Mouse (Mus musculus): Measurements from ENCODE around the gene Ly75. TPM values are rescaled to one million over a fixed set of nuclear protein-coding genes. Genes with fewer than 3 reads are reported as not detected.

Ly75 gene
- polyA plus RNA-seq, 1 experiment = 20.8 TPM

DNA sequence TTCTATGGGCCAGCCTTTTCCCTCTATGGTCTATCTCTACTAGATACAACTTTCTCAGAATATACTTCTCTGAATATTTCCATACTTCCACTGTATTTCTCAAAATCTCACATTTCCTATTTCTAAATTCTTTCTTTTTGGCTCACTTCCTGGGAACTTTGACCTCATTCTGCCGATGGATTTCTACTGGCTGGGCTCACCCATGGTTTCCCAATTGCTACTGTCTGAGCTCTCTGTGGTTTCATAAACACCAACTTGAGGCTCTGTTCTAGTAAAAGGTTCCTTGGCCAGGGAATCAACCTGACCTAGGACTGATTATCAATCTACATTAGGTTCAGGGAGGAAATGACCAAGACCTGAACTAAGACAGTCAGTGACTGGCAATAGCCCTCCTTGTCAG lies 93.7 kb downstream of the Ly75 start:
- H3K36me3 ChIP-seq (ENCODE audit: control insufficient read depth, insufficient read depth, low read length) = no peaks in the 10 kb centered on the region
- 85% methylated on average over 1 of the region's 1 CpGs for WGBS
- no peaks in the 10 kb centered on the region for H3K27me3 ChIP-seq (ENCODE audit: control insufficient read depth, insufficient read depth, low read length)
- no peak for TF ChIP-seq CTCF (IDR thresholded peaks at IDR 0.05; ENCODE audit: borderline replicate concordance, control insufficient read depth, extremely low read depth, insufficient read depth, low read length, poor library complexity)
- TF ChIP-seq POLR2A (IDR thresholded peaks at IDR 0.05; ENCODE audit: control insufficient read depth, extremely low read depth, insufficient read depth, low read length, poor library complexity) = no peak
- DNase-seq = no peak
- H3K4me1 ChIP-seq (replicated peaks; ENCODE audit: control insufficient read depth, insufficient read depth, low read length) = no peaks in the 10 kb centered on the region
- H3K4me3 ChIP-seq (ENCODE audit: control insufficient read depth, insufficient read depth, low read length) = no peak overlapping the region
- H3K27ac ChIP-seq (ENCODE audit: control insufficient read depth, insufficient read depth, low read length) = no peak overlapping the region

DNA sequence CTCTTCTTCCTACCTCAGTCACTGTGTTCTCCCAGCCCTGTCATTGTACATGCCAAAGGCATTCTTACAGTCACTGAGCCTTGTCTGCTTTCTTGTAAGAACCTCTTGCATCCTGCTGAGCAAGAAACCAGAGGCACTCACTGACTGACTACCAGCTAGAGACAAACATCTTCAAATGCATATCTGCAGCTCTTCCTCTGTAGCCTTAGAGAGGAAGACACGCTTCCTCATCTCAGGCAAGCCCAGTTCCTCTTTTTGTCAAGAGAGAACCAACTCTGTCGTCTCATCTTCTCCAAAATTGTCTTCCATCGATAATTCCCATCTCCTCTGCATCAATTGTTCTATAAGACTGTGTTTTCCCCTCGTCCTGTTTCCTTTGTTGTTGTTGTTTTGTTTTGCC lies 94.5 kb downstream of the Ly75 start:
- no peak for DNase-seq
- Histone ChIP-seq H3K27me3 (ENCODE audit: control insufficient read depth, insufficient read depth, low read length) (peaks cover 3% of the 10 kb centered on the region; the same call in 1 of the 2 replicates), H3K36me3 (ENCODE audit: control insufficient read depth, insufficient read depth, low read length) (no peaks in the 10 kb centered on the region), H3K4me1 (replicated peaks; ENCODE audit: control insufficient read depth, insufficient read depth, low read length) (peaks cover 5% of the 10 kb centered on the region; the same call in 1 of the 2 replicates), H3K27ac (ENCODE audit: control insufficient read depth, insufficient read depth, low read length) (no peak overlapping the region), H3K4me3 (ENCODE audit: control insufficient read depth, insufficient read depth, low read length) (no peak overlapping the region)
- TF ChIP-seq CTCF (IDR thresholded peaks at IDR 0.05; ENCODE audit: borderline replicate concordance, control insufficient read depth, extremely low read depth, insufficient read depth, low read length, poor library complexity) = no peak
- TF ChIP-seq POLR2A (IDR thresholded peaks at IDR 0.05; ENCODE audit: control insufficient read depth, extremely low read depth, insufficient read depth, low read length, poor library complexity) = no peak
- 41% methylated on average over 4 of the region's 4 CpGs for WGBS

DNA sequence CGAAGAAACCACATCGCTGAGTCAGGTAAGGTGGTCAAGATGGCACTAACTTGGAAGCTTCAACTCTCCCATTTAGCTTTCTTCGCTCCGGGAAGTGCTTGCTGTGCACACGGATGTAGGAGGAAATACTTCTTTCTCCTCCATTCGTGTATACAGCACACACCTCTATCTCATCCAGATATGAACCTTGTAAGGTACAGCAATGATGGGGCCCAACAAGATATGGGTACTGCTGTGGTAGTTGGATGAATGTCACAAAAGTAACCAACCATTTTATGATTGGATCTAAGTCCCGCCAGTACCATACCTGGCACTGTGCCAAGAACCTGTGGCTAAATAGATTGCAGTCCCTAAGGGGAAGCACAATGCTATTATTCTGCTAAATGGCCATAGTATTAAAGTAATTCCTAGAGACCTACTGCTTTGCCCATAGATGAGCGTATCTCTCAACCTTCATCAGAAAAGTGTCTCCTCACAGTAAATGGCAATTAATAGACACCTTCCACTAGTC lies 97.9 kb downstream of the Ly75 start:
- no peak for DNase-seq
- H3K36me3 ChIP-seq (ENCODE audit: control insufficient read depth, insufficient read depth, low read length) = no peaks in the 10 kb centered on the region
- no peak for TF ChIP-seq POLR2A (IDR thresholded peaks at IDR 0.05; ENCODE audit: control insufficient read depth, extremely low read depth, insufficient read depth, low read length, poor library complexity)
- TF ChIP-seq CTCF (IDR thresholded peaks at IDR 0.05; ENCODE audit: borderline replicate concordance, control insufficient read depth, extremely low read depth, insufficient read depth, low read length, poor library complexity) = no peak
- H3K27me3 ChIP-seq (ENCODE audit: control insufficient read depth, insufficient read depth, low read length) = peaks cover 6% of the 10 kb centered on the region; the same call in 1 of the 2 replicates
- peaks cover 7% of the 10 kb centered on the region; the same call in 1 of the 2 replicates for H3K4me1 ChIP-seq (replicated peaks; ENCODE audit: control insufficient read depth, insufficient read depth, low read length)
- 91% methylated on average over 8 of the region's 8 CpGs for WGBS
- no peak overlapping the region for H3K4me3 ChIP-seq (ENCODE audit: control insufficient read depth, insufficient read depth, low read length)
- no peak overlapping the region for H3K27ac ChIP-seq (ENCODE audit: control insufficient read depth, insufficient read depth, low read length)

DNA sequence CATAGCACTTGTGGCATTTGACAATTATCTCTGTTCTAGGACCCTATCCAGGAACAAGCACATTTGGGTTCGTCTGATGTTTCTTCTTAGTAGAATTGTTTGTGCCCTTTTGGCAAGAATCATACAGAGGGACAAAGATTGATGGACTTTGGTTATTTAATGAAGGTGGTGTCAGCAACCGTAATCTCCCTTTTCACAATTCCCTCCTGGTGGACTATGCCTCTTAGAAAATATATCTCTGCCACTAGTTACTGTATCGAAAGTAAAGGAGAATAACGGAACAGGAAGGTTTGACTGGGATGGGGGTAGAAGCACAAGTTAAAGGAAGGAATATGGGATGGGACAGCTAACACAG lies 98.7 kb downstream of the Ly75 start, which contains the start of gene Cd302:
Gene Cd302 (minus strand): TSS at position 22 of the 355 bp plus-strand sequence.
- H3K4me3 ChIP-seq (ENCODE audit: control insufficient read depth, insufficient read depth, low read length) = peak within 1 kb of the TSS; percentile 43
- WGBS = 39% methylated on average over 4 of the region's 4 CpGs

DNA sequence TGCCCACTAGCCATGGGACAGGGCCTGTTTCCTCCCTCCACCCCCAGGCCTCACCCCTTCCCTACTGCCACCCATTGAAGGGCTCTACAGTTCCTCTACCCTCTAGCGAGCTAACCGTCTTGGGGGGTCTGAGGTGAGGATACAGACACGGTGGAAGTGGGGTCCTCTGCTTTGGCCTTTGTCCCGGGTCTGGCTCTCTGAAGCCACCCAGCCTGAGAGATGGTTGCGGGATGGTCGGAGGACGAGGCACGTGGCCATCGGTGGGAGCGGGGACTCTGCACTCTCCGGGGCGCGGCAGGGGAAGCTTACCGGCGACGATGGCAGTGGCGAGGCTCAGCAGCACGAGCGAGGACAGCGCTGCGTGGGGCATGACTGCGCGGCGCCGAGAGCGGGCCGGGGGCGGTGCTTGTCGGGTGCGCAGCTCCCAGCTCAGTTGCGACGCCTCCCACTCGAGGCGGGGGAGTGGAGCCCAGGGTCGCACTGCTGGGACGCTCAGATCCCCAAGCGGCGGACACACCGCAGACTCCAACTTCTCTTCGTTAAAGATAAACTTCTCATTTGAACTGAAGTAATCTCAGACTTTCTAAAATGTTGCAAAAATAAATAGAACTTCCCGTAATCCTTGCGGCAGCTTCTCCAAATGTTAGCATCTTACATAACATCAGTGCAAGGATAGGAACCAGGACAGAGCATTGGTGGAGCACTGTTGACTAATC lies 99.2 kb downstream of the Ly75 start:
- 2% methylated on average over 42 of the region's 42 CpGs for WGBS
- DNase-seq = peak; percentile 64

More for the DNA sequence above, 98.7 kb downstream of the Ly75 start, which contains the start of gene Cd302:
- no peak for DNase-seq
- TF ChIP-seq POLR2A (IDR thresholded peaks at IDR 0.05; ENCODE audit: control insufficient read depth, extremely low read depth, insufficient read depth, low read length, poor library complexity) = no peak
- no peak for TF ChIP-seq CTCF (IDR thresholded peaks at IDR 0.05; ENCODE audit: borderline replicate concordance, control insufficient read depth, extremely low read depth, insufficient read depth, low read length, poor library complexity)
- Histone ChIP-seq H3K4me1 (replicated peaks; ENCODE audit: control insufficient read depth, insufficient read depth, low read length) (peaks cover 7% of the 10 kb centered on the region; the same call in 1 of the 2 replicates), H3K36me3 (ENCODE audit: control insufficient read depth, insufficient read depth, low read length) (no peaks in the 10 kb centered on the region), H3K27ac (ENCODE audit: control insufficient read depth, insufficient read depth, low read length) (no peak within 1 kb of the TSS), H3K27me3 (ENCODE audit: control insufficient read depth, insufficient read depth, low read length) (peaks cover 6% of the 10 kb centered on the region; the same call in 1 of the 2 replicates)

DNA sequence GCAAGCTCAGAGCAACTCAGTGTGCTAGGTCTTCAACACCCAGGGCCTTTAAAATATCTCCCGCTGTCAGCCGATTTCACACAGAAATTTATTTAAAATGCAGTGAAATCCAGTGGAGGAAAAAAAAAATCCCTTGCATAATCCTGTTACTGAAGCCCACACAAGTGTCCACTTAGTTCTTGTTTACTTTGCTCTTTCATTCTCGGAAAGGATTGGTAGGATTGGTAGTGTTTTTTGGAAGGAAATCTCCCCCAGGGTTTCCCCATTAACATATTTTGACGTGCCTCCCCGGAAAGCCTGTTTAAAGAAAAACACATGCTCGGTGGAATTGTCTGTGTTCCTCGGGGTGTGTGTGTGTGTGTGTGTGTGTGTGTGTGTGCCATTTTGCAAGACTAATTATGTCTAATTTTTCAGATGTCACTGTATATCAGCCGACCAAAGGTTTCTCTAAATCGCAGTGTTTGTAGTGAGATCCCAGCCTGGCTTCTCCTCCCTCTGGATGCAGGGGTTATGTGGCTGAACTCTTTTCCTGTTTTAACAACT lies 99.8 kb downstream of the Ly75 start:
- H3K27ac ChIP-seq (ENCODE audit: control insufficient read depth, insufficient read depth, low read length) = no peak overlapping the region

More for the DNA sequence above, 99.2 kb downstream of the Ly75 start:
- TF ChIP-seq CTCF (IDR thresholded peaks at IDR 0.05; ENCODE audit: borderline replicate concordance, control insufficient read depth, extremely low read depth, insufficient read depth, low read length, poor library complexity) = no peak
- no peak for TF ChIP-seq POLR2A (IDR thresholded peaks at IDR 0.05; ENCODE audit: control insufficient read depth, extremely low read depth, insufficient read depth, low read length, poor library complexity)
- Histone ChIP-seq H3K36me3 (ENCODE audit: control insufficient read depth, insufficient read depth, low read length) (no peaks in the 10 kb centered on the region), H3K4me1 (replicated peaks; ENCODE audit: control insufficient read depth, insufficient read depth, low read length) (peaks cover 7% of the 10 kb centered on the region; the same call in 1 of the 2 replicates), H3K27ac (ENCODE audit: control insufficient read depth, insufficient read depth, low read length) (no peak overlapping the region), H3K27me3 (ENCODE audit: control insufficient read depth, insufficient read depth, low read length) (peaks cover 6% of the 10 kb centered on the region; the same call in 1 of the 2 replicates), H3K4me3 (ENCODE audit: control insufficient read depth, insufficient read depth, low read length) (peak overlapping the region; percentile 43)

More for the DNA sequence above, 99.8 kb downstream of the Ly75 start:
- Histone ChIP-seq H3K27me3 (ENCODE audit: control insufficient read depth, insufficient read depth, low read length) (peaks cover 6% of the 10 kb centered on the region; the same call in 1 of the 2 replicates), H3K36me3 (ENCODE audit: control insufficient read depth, insufficient read depth, low read length) (no peaks in the 10 kb centered on the region), H3K4me3 (ENCODE audit: control insufficient read depth, insufficient read depth, low read length) (peak overlapping the region; percentile 43; the same call in 1 of the 2 replicates), H3K4me1 (replicated peaks; ENCODE audit: control insufficient read depth, insufficient read depth, low read length) (peaks cover 9% of the 10 kb centered on the region)
- no peak for TF ChIP-seq POLR2A (IDR thresholded peaks at IDR 0.05; ENCODE audit: control insufficient read depth, extremely low read depth, insufficient read depth, low read length, poor library complexity)
- TF ChIP-seq CTCF (IDR thresholded peaks at IDR 0.05; ENCODE audit: borderline replicate concordance, control insufficient read depth, extremely low read depth, insufficient read depth, low read length, poor library complexity) = no peak
- DNase-seq = no peak
- 59% methylated on average over 9 of the region's 9 CpGs for WGBS

Measured in thymus, adult 2 months (tissue).